Mouse (Mus musculus) olfactory bulb, adult 2 months (tissue): Measurements from ENCODE around the gene Fancf.

Experiments
- CTCF ChIP-seq: fragments of 200-500 bp; IDR thresholded peaks from 2 replicates; pipeline ENCODE4 v1.5.1; 2012; ENCODE audit warnings: low read depth, mild to moderate bottlenecking, low read length, moderate library complexity; ENCODE audit not compliant: insufficient read depth
- POLR2A ChIP-seq: fragments of 200-500 bp; IDR thresholded peaks from 2 replicates; pipeline ENCODE4 v1.6.1; 2012; ENCODE audit warnings: mild to moderate bottlenecking, low read depth, low read length, moderate library complexity; ENCODE audit not compliant: insufficient read depth

DNA sequence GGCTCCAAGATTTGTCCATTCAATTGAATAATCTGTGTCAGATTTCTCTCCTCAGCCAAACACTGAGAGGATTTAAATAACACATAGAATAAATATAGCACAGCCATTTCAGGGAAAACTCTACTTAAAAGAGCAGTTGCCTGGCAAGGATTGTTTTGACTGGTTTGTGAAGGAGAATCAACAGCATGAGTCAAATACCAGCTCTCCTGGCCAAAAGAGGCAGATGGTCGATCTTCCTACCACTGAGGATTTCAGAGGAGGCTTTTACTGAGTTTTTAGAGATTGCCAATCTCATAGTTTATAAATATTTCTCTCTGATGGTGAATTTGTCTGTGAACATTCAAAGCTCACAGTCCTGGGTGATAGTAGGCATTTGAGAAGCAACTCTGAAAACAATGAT lies 42.2 kb downstream of the Fancf start:
- TF ChIP-seq CTCF (no peak), POLR2A (no peak)
